Mouse (Mus musculus) right cerebral cortex, postnatal 10 days (tissue): ENCODE data around the gene Smyd3.
"Not testable (repeated sequence)": the region's sequence is repeated elsewhere in the genome, so short reads cannot be mapped to it uniquely, and the experiment has no call there.

Experiments
- DNase-seq, 2 experiments: peaks; one replicate each; pipeline ENCODE4 v3.0.0; 2021; ENCODE audit warnings: low spot score in 2 of 2

The Smyd3 gene

DNA sequence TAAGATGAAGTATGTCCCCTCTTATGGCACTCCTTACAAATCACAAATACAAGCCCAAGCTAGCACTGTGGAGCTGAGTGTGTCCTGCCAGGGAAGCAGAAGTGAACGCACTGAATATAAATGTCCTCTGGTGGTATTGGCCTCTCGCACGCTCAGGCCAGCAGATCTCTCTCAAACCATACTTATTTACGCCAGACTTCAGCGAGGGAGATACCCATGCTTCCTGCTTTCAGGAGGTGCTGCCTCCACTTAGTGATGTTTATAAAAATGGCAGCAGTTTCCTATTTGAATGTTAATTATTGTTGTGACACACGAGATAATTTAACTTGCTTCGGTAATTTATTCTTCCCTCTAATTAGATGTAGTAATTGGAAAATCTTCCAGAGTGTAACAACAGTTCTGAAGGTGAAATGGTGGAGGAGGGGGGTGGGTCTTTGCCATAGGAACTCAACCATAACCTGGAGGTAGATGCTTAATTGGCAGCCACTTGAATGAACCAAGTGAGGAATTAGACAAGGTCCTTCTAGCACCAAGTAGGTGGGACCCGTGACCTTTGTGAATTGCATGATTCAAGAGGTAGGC lies 224.0 kb downstream of the Smyd3 start:
- DNase-seq, result no peak

GRCm38 (mm10) chr1:179290181-179290580 lies 227.7 kb downstream of the Smyd3 start:
- not testable (repeated sequence) for DNase-seq

- DNase-seq, result no peak
Observed at GRCm38 (mm10) chr1:179289744-179290143, 228.1 kb downstream of the Smyd3 start.

DNA sequence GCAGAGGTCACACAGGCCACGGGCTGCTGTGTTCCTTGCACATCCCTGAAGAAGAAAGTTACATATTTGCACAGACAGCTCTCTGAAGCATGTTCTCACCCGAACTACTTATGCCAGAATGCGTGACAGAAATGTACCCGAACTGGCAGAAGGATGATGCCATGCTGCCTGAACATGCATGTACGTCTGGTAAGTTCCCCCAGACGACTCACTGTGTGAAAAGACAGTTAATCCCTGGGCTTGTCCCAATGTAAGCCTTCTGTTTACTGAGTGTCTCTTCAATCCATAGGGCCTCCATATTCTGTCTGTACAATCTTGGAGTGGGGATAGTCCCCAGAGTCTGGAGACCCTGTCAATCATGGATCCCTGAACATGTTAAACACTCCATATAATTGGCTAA lies 231.1 kb downstream of the Smyd3 start:
- DNase-seq, result no peak

GRCm38 (mm10) chr1:179282821-179283220 lies 235.0 kb downstream of the Smyd3 start:
- DNase-seq, result no peak

DNA sequence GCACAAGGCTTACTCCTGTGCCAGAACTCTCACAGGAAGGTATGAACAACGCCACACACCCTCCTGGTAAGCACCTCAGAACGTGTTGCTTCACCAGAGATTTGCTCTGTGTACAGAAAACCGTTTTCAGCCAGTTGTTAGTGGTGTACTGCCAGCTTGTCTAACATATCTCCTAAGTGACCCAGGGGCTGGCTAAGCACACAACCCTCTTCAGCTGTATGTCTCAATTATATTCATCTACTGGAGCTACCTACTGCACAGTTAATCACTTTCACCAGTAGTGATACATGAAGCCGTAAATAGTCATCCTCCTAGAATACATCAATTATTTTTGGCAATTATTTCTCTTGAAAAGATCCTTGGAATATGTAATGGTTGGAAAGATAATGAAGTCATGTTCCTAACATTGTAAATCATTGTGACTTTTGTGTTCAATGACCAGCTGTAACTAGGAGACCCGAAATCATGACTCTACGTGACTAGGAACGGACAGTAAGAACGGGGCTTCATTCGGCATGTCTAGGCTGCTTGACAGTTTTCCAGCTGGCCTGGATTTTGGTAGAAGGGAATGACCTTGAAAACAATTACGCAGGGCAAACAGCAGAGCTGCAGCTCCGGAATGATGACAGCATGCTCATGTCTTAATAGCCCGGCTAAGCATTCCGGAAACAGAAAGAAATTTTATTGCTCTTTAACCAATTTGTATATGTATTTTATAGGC lies 236.3 kb downstream of the Smyd3 start:
- no peak for DNase-seq

DNA sequence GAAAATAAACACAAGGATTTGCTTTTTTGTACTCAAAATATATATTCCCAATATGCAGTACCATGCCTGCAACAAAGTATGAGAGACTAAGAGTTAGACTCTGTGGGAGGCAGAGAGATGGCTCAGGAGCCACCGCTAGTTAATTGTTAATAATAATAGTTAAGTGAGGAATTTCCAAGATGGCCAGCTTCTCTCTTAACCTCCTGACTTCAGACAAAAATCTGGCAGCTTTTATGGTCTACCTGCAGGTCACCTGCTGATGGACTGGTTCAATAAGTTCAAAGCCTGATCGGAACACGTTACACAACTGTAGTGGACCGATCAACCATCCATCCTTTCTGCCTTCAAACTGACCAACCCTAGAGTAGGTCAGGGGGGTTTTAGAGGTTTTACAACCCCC lies 238.7 kb downstream of the Smyd3 start:
- DNase-seq, result no peak

DNA sequence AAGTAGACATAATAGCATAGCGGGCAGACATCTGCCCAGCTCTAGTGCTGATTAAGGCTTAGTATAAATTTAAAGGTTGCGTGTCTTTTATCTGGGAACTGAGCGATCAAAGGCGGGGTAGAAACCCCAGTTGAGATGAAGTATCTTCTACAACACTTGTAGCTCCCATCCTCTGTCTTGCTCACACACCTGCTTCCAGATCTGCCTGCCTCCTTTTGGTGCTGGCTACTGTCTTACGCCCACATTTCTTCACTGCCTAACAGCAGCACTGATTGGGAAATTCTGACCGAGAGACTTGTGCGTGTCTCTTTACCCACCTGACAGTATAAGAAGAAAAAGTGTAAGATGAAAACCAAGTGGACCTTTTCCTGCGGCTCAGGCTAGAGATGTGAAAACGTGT lies 240.5 kb downstream of the Smyd3 start:
- no peak for DNase-seq

DNA sequence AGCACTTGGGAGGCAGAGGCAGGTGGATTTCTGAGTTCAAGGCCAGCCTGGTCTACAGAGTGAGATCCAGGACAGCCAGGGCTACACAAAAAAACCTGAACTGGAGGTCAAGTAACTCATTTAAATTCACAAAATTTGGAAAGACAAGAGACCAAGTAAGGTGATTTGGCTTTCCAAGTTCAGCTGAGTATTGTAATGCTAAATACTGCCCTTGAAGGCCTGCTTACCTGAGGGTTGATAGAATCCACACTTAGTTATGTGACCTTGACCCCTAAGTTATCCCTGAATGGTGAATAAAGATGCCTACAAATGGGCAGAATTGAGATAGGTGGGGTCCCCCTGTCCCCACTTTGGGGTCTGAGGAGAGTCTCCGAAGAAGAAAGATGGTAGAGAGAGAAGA lies 241.0 kb downstream of the Smyd3 start:
- no peak for DNase-seq

DNA sequence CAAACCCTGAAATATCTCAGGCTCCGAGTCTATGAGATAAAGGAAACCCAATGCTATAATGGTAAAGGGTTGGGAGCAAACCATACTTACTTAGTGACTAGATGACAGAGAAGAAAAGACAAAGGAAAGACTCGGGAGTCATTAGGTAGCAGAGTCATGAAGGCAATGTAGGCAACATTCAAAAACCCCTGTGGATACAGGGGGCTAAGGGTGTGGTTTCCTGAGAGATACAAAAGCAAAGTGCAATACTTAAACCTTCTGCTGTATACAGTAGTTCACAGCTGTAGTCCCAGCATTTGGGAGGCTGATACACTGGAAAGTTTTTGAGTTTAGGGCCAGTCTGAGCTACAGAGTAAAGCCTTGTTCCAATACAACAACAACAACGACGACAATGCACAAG lies 244.9 kb downstream of the Smyd3 start:
- no peak for DNase-seq

GRCm38 (mm10) chr1:179272351-179272750 lies 245.5 kb downstream of the Smyd3 start:
- DNase-seq, result no peak

DNA sequence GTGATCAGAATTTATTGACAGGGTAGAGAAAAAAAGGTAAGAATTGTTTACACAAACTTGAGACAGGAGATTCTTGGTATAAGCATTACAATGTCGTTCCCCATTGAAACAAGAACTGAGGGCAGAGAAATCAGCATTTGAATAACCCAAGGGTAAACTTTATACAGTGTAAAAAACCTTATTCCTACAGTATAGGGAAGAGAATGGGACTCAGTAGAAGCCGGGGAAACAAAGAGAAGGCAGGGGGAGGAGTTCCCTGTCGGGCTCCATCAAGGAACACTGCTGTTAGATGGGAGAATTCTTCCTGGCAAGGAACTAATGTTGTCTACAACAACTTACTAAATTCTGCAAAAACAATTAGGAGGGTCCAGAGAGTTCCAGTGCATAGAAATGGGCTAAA lies 250.9 kb downstream of the Smyd3 start:
- DNase-seq, result no peak

DNA sequence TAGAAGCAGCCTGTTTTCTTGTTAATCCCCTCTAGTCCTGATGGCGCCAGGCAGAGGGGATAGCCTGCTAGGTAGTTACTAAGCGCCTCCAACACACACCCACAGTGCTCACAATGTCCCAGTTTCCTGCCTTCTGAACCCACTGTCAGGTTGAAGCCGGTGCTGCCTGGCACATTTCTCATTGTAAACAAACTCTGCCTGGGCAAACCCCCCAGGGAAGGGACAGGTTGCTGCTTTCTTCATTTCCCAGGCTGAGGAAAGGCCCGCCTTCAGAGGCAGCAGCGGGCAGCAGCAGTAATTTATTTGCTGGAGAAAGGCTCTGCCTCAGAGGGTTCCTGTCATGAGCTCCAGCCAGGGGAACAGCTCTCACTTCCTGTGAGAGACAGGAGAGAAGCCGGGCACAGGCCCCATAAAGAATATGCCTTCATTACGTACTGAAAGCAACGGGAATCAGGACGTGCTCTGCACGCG lies 256.3 kb downstream of the Smyd3 start:
- DNase-seq, result no peak

DNA sequence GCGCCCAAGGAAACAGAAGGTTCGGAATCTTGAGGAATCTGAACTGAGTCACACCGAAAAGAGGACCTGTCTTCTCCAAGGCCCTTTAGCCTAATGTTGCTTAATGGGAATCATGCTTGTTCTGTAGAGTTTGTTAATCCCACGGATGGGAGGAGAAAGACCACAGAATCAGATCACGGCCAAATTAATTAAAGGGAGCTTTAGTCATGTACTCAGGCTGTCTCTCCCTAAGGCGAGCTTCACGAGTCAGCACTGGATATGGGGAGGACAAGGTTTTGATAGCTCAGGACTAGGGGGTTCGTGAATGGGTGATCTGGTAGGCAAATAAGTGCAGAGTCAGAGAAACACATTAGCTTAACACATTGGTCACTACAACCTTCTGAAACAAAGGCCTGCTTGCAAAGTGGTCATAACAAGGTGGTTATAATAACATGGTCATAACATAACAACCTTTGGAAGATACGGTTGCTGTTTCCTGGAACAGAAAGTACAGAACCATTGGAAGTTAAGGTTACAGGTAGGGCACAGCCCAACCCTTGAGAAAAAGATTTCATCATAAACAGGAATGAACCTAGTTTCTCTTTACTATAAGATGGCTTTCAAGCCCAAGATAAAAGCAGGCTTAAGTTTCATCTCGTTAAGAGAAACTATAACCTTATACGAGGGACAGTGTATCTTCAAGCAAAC lies 261.9 kb downstream of the Smyd3 start:
- DNase-seq, result no peak

DNA sequence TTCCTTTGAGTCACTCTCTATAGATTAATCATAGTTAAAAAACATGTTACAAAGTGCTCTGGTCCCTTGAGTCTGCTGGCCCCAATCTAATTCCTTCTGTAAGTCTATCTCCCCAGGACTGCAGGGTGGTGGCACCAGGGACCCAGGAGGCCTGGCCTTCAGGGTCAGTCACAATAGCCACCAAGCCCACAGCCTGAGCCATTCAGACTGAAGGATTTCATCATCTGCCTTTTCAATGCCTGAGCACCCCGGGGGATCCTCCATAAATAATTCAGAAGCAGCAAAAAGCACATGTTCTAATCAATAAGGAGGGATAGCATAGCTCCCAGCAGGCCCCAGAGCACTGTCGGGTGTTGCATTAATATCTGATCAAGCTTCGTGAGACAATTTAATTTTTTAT lies 263.3 kb downstream of the Smyd3 start:
- DNase-seq, result no peak

DNA sequence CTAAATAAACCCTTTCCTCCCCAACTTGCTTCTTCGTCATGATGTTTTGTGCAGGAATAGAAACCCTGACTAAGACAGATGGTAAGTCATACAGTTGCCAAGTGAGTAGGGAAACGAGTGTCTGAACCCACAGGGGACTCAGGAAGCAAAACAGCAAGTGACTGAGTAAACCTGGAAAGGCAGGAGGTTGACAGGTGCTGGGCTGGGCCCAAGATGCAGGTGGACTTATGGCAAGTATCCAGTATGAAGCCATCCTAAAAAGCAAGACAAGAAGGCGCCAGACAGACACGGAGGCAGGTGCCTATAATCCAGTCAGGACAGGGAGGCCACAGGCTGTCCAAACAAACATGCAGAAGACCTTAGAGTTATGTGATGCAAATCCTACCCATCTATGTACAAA lies 265.2 kb downstream of the Smyd3 start:
- no peak for DNase-seq

GRCm38 (mm10) chr1:179250388-179250787 lies 267.5 kb downstream of the Smyd3 start:
- no peak for DNase-seq

- no peak for DNase-seq
Observed at GRCm38 (mm10) chr1:179243554-179243953, 274.3 kb downstream of the Smyd3 start.

DNA sequence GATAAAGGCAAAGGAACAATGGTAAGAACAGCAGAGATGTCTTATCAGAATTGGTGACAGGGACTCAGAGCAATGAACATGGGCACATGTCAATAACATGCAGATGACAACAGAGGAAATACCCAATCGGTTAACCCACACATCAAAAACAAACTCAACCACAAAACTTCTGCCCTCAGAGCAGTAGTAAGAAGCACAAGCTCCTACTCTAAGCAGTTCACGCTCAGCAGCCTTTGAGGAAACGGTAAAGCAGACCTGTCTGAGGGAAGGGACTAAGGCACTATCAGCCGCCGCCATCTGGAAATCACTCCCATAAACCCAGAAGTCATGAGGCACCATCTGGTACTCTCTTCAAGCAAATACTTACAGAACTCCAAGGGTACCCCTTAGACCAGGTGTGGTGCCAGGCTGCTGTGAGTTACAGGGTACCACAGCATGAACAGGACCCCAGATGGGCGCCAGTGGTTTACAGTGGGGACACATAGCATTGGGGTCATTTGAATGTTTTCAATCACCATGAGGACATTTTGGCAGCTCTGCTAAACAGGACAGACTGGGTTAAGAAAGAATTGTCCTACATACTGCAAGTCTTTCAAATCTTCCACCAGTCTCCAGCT lies 277.1 kb downstream of the Smyd3 start:
- no peak for DNase-seq

DNA sequence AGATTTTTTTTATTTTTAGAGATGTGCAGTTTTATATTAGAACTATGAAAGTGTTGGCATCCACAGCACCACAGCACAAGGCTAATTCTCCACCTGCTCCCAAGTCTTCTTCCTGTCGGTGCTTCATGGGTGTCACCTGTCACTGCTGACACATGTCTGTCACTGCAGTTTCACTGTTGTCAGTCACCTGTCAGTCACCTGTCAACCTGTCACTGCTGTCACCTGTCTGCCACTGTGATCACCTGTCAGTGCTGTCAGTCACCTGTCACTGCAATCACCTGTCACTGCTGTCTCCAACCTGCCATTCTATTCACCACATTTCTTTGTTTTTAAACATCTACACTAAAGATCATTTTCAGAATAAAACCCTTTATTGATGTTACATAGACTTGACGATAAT lies 279.2 kb downstream of the Smyd3 start:
- no peak for DNase-seq

GRCm38 (mm10) chr1:179237989-179238388 lies 279.9 kb downstream of the Smyd3 start:
- peak in 1 of 2 experiments; percentile 29 for DNase-seq

GRCm38 (mm10) chr1:179236217-179236840 lies 281.5 kb downstream of the Smyd3 start:
- no peak for DNase-seq
